Mouse (Mus musculus) heart, embryonic 11.5 days (tissue): Measurements from ENCODE around the gene Fam186b. TPM values are rescaled to one million over a fixed set of nuclear protein-coding genes. Genes with fewer than 3 reads are reported as not detected.
"Not testable (repeated sequence)": the region's sequence is repeated elsewhere in the genome, so short reads cannot be mapped to it uniquely, and the experiment has no call there.

Experiments used
- ATAC-seq: fragments of 200-750 bp; cut with Nextera tagmentation; replicated peaks from 2 replicates; pipeline ENCODE4 v1.8.0; 2017; ENCODE audit warnings: moderate library complexity; ENCODE audit not compliant: insufficient number of reproducible peaks, low FRiP score, low TSS enrichment
- H3K27ac ChIP-seq: fragments of 300-500 bp; sonication (generic); 2 replicates; pipeline ENCODE4 v1.5.1; 2014; ENCODE audit warnings: mild to moderate bottlenecking, low read depth, low read length
- H3K27me3 ChIP-seq: fragments of 300-500 bp; sonication (generic); 2 replicates; pipeline ENCODE4 v1.6.1; 2014; ENCODE audit warnings: mild to moderate bottlenecking, low read length, mixed read lengths; ENCODE audit not compliant: control insufficient read depth, insufficient read depth
- H3K36me3 ChIP-seq: fragments of 300-500 bp; sonication (generic); 2 replicates; pipeline ENCODE4 v1.6.1; 2014; ENCODE audit warnings: mild to moderate bottlenecking, low read length, moderate library complexity, mixed read lengths; ENCODE audit not compliant: control insufficient read depth, insufficient read depth
- H3K4me1 ChIP-seq: fragments of 300-500 bp; sonication (generic); 2 replicates; pipeline ENCODE4 v1.6.1; 2014; ENCODE audit warnings: low read length; ENCODE audit not compliant: control insufficient read depth, insufficient read depth
- H3K4me2 ChIP-seq: fragments of 300-500 bp; sonication (generic); 2 replicates; pipeline ENCODE4 v1.6.1; 2014; ENCODE audit warnings: mild to moderate bottlenecking, moderate library complexity
- H3K4me3 ChIP-seq: fragments of 300-500 bp; sonication (generic); 2 replicates; pipeline ENCODE4 v1.5.1; 2014; ENCODE audit warnings: low read depth, low read length
- H3K9ac ChIP-seq: fragments of 300-500 bp; sonication (generic); 2 replicates; pipeline ENCODE4 v1.6.1; 2014; ENCODE audit warnings: mild to moderate bottlenecking, low read depth, low read length, moderate library complexity
- H3K9me3 ChIP-seq: fragments of 300-500 bp; sonication (generic); replicated peaks from 2 replicates; pipeline ENCODE4 v1.6.1; 2016; ENCODE audit warnings: low read length; ENCODE audit not compliant: control insufficient read depth
- WGBS: fragments of 180-500 bp; shearing (Covaris S2); extraction: QIAGEN DNeasy Blood & Tissue Kit; methylation state at CpG from one replicate; pipeline ENCODE4 v1.1.7; 2014; ENCODE audit not compliant: insufficient replicate concordance; 5-methylcytosine and 5-hydroxymethylcytosine counted together
- polyA plus RNA-seq: library from polyadenylated mRNA; unstranded; fragments of >200 nt; fragmentation: Nextera tagmentation; extraction: Ambion mirVana; gene quantifications from 2 replicates; pipeline ENCODE4 v1.2.1, GENCODE M21; 2014

The Fam186b gene
- polyA plus RNA-seq, 1 experiment from 2014 or later = 0.17 TPM

- H3K36me3 ChIP-seq = 0 out of 2 replicates have a peak, but pooled peaks cover 3% of the 10 kb centered on the region
- WGBS = under 1% methylated on average over 52 of the region's 52 CpGs
Measured at GRCm38 (mm10) chr15:99251626-99252380, 43.9 kb downstream of the Fam186b start, which contains the start of gene Mcrs1. Gene Mcrs1, minus strand, starts transcription at chr15:99251961.

GRCm38 (mm10) chr15:99251111-99251510, 44.6 kb downstream of the Fam186b start:
- not testable (repeated sequence) for H3K27me3 ChIP-seq, H3K9me3 ChIP-seq, H3K27ac ChIP-seq, ATAC-seq, H3K36me3 ChIP-seq
- WGBS = 0% methylated on average over 14 of the region's 15 CpGs
- Histone ChIP-seq H3K4me2 (peak overlapping the region; percentile 93), H3K4me3 (peak overlapping the region; percentile 60), H3K4me1 (peaks cover 42% of the 10 kb centered on the region), H3K9ac (peak overlapping the region; percentile 72)

More at GRCm38 (mm10) chr15:99251626-99252380, 43.9 kb downstream of the Fam186b start, which contains the start of gene Mcrs1:
- Histone ChIP-seq H3K9me3 (no peaks in the 10 kb centered on the region), H3K4me3 (peak within 1 kb of the TSS; percentile 60), H3K27ac (peak within 1 kb of the TSS; percentile 99), H3K9ac (peak within 1 kb of the TSS; percentile 80), H3K27me3 (no peaks in the 10 kb centered on the region), H3K4me2 (peak within 1 kb of the TSS; percentile 93), H3K4me1 (peaks cover 42% of the 10 kb centered on the region)
- ATAC-seq = peak; percentile 84

DNA sequence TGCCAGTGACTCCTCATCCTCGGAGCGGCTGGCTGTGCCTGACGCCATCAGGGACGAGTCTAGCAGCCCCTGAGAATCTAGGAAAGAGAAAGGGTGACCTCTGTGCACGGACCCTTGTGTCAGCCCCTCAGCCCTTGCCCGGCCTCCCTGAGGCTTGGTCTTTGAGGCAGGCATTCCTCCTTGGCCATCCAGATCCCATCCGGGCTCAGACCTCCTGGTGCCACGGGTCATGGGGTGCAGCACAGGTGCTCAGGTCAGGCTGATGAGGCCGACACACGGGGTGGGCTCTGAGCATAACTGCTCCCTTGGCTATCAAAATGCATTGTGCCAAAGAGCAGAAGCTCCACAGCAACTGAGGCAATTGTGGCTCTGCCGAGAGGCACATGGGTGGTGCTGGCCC, 45.8 kb downstream of the Fam186b start:
- no peak for ATAC-seq
- no peak overlapping the region for H3K4me3 ChIP-seq
- peaks cover 42% of the 10 kb centered on the region for H3K4me1 ChIP-seq
- peak overlapping the region; percentile 93 for H3K4me2 ChIP-seq
- H3K27ac ChIP-seq = peak overlapping the region; percentile 77
- H3K36me3 ChIP-seq = peaks cover 7% of the 10 kb centered on the region; the same call in 1 of the 2 replicates
- peak overlapping the region; percentile 54; the same call in 1 of the 2 replicates for H3K9ac ChIP-seq
- WGBS = 84% methylated on average over 11 of the region's 11 CpGs
- no peaks in the 10 kb centered on the region for H3K9me3 ChIP-seq
- no peaks in the 10 kb centered on the region for H3K27me3 ChIP-seq

DNA sequence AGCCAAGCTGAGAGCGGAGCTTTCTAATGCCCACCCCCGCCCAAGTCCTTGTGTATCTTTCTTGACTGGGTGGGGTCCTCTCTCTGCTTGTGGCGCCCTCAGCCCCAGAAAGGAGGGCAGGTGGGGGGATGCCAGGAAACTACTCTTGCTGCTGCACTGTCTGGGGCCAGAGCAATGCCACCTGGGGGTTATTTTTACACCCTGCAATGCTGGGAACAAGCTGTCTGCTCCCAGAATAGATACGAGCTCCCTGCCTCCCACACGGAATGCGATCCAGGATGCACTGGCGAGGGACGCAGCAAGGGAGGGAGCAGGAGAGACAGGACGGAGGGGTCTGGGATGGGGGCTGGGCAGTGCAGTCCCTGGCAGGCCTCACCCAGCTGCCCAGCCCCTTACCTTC, 46.7 kb downstream of the Fam186b start:
- peak overlapping the region; percentile 93 for H3K4me2 ChIP-seq
- no peaks in the 10 kb centered on the region for H3K27me3 ChIP-seq
- peak overlapping the region; percentile 77 for H3K27ac ChIP-seq
- peaks cover 36% of the 10 kb centered on the region for H3K4me1 ChIP-seq
- peak; percentile 44; the same call in 1 of the 2 replicates for ATAC-seq
- WGBS = 42% methylated on average over 9 of the region's 9 CpGs
- no peak overlapping the region for H3K4me3 ChIP-seq
- H3K9ac ChIP-seq = no peak overlapping the region
- H3K9me3 ChIP-seq = no peaks in the 10 kb centered on the region
- H3K36me3 ChIP-seq = peaks cover 15% of the 10 kb centered on the region

DNA sequence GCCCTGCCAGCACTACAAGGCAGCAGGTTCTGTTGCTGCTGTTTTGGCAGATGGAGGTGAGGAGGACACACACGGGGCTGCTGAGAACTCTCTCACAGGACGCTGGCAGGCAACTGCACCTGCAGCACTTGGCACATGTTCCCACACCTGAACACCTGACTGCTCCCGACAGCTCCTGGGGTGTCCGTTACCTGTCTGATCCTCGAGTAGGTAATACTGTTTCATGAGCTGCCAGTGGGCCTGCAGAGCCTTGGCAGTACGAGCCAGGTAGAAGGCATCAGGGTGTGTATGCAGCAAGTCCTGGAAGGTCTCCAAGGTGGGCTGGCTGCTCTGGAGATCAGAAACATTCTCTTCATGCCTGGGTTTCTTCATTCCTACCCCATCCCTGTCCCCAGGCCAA, 49.0 kb downstream of the Fam186b start:
- not testable (repeated sequence) for H3K9ac ChIP-seq, H3K4me2 ChIP-seq, ATAC-seq, H3K27me3 ChIP-seq, H3K9me3 ChIP-seq, H3K27ac ChIP-seq, H3K4me3 ChIP-seq
- Histone ChIP-seq H3K4me1 (peaks cover 29% of the 10 kb centered on the region), H3K36me3 (peaks cover 23% of the 10 kb centered on the region)
- 89% methylated on average over 6 of the region's 6 CpGs for WGBS

GRCm38 (mm10) chr15:99242045-99242444, 53.6 kb downstream of the Fam186b start:
- no peaks in the 10 kb centered on the region for H3K9me3 ChIP-seq
- 92% methylated on average over 10 of the region's 10 CpGs for WGBS
- peaks cover 19% of the 10 kb centered on the region for H3K36me3 ChIP-seq
- H3K4me1 ChIP-seq = no peaks in the 10 kb centered on the region; the same call in 1 of the 2 replicates
- ATAC-seq = no peak; the same call in 1 of the 2 replicates
- H3K9ac ChIP-seq = no peak overlapping the region
- no peak overlapping the region for H3K4me3 ChIP-seq
- H3K27ac ChIP-seq = no peak overlapping the region
- no peak overlapping the region for H3K4me2 ChIP-seq
- no peaks in the 10 kb centered on the region for H3K27me3 ChIP-seq

DNA sequence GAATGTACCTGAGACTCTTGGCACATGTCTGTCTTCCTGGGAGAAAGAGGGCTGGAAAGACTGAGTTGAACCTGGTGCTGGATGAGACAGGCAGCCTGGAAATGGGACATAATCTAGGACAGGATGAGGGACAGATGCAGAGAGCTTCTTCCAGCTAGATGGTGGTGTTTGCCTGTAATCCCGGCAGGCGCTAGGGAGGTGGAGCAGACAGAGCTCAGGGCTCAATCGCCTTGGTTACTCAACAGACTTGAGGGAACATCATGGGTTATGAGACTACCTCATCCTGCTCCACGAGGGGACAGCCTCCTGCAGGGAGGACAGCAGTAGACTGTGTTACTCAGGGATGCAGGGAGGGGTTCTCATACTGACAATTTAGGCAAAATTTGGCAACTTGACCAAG, 54.4 kb downstream of the Fam186b start:
- Histone ChIP-seq H3K4me1 (no peaks in the 10 kb centered on the region; the same call in 1 of the 2 replicates), H3K4me2 (no peak overlapping the region), H3K4me3 (no peak overlapping the region), H3K9ac (no peak overlapping the region), H3K27ac (no peak overlapping the region), H3K36me3 (peaks cover 19% of the 10 kb centered on the region), H3K27me3 (no peaks in the 10 kb centered on the region), H3K9me3 (no peaks in the 10 kb centered on the region)
- ATAC-seq = no peak
- WGBS = 66% methylated on average over 4 of the region's 4 CpGs

DNA sequence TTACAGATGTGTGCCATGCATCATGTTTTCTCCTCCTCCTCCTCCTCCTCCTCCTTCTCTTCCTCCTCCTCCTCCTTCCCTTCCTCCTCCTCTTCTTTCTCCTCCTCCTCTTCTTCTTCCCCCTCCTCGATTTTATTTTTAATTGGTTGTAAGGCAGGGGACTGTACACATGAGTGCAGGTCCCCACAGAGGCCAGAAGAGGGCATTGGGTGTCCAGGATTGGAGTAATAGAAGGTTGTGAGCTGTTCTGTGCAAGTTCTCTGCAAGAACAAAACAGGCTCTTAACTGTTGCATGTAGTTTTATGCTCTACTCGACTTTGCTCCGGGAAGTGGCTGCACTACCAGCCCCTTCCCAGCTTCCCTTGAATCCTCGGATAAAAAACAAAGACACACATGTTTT, 55.6 kb downstream of the Fam186b start:
- Histone ChIP-seq H3K9me3 (no peaks in the 10 kb centered on the region), H3K9ac (no peak overlapping the region), H3K27me3 (no peaks in the 10 kb centered on the region), H3K4me1 (no peaks in the 10 kb centered on the region; the same call in 1 of the 2 replicates), H3K27ac (no peak overlapping the region), H3K4me3 (no peak overlapping the region), H3K4me2 (no peak overlapping the region), H3K36me3 (peaks cover 16% of the 10 kb centered on the region)
- ATAC-seq = no peak
- WGBS = 68% methylated on average over 4 of the region's 4 CpGs
